Mouse (Mus musculus) liver, postnatal 0 days (tissue): Measurements from ENCODE around the gene Gdf3. TPM values are rescaled to one million over a fixed set of nuclear protein-coding genes. Genes with fewer than 3 reads are reported as not detected.

Source experiments
- ATAC-seq: fragments of 200-750 bp; cut with Nextera tagmentation; 2 replicates; pipeline ENCODE4 v1.8.0; 2017; ENCODE audit warnings: mild to moderate bottlenecking, moderate library complexity
- DNase-seq: peaks from one replicate; pipeline ENCODE4 v3.0.0-alpha.2; 2016
- H3K27ac ChIP-seq: fragments of 300-500 bp; sonication (generic); 2 replicates; pipeline ENCODE4 v1.5.1; 2014; ENCODE audit warnings: antibody characterized with exemption, moderate library complexity, mild to moderate bottlenecking, low read depth
- H3K27me3 ChIP-seq: fragments of 300-500 bp; sonication (generic); 2 replicates; pipeline ENCODE4 v1.6.1; 2014; ENCODE audit warnings: low read length, control low read depth, mixed read lengths; ENCODE audit not compliant: insufficient read depth
- H3K36me3 ChIP-seq: fragments of 300-500 bp; sonication (generic); replicated peaks from 2 replicates; pipeline ENCODE4 v1.6.1; 2014; ENCODE audit warnings: mild to moderate bottlenecking, control low read depth, low read length, moderate library complexity, mixed read lengths; ENCODE audit not compliant: insufficient read depth
- H3K4me1 ChIP-seq: fragments of 300-500 bp; sonication (generic); 2 replicates; pipeline ENCODE4 v1.6.1; 2014; ENCODE audit warnings: antibody characterized with exemption, mild to moderate bottlenecking, control low read depth; ENCODE audit not compliant: insufficient read depth
- H3K4me2 ChIP-seq: fragments of 300-500 bp; sonication (generic); 2 replicates; pipeline ENCODE4 v1.6.1; 2014; ENCODE audit warnings: low read depth, mild to moderate bottlenecking, low read length, moderate library complexity, mixed read lengths
- H3K4me3 ChIP-seq: fragments of 300-500 bp; sonication (generic); 2 replicates; pipeline ENCODE4 v1.5.1; 2014; ENCODE audit warnings: low read depth, low read length
- H3K9ac ChIP-seq: fragments of 300-500 bp; sonication (generic); replicated peaks from 2 replicates; pipeline ENCODE4 v1.6.1; 2014; ENCODE audit warnings: mild to moderate bottlenecking, moderate library complexity
- H3K9me3 ChIP-seq: fragments of 300-500 bp; sonication (generic); 2 replicates; pipeline ENCODE4 v1.6.1; 2016; ENCODE audit warnings: mild to moderate bottlenecking, control low read depth, low read length, mixed read lengths
- CTCF ChIP-seq: sonication (generic); IDR thresholded peaks from 2 replicates; pipeline ENCODE4 v1.5.1; 2016; ENCODE audit warnings: antibody characterized with exemption, low read depth
- EP300 ChIP-seq: IDR thresholded peaks from 2 replicates; pipeline ENCODE4 v1.6.1; 2016; ENCODE audit warnings: antibody characterized with exemption, low read depth, mild to moderate bottlenecking
- WGBS: fragments of 180-500 bp; shearing (Covaris S2); extraction: QIAGEN DNeasy Blood & Tissue Kit; methylation state at CpG from one replicate; pipeline ENCODE4 v1.1.7; 2014; ENCODE audit not compliant: insufficient replicate concordance; 5-methylcytosine and 5-hydroxymethylcytosine counted together
- polyA plus RNA-seq: library from polyadenylated mRNA; unstranded; fragments of >200 nt; fragmentation: Nextera tagmentation; extraction: Ambion mirVana; gene quantifications from 2 replicates; pipeline ENCODE4 v1.2.1, GENCODE M21; 2015

Gene Gdf3
- polyA plus RNA-seq, 1 experiment from 2014 or later = 1.0 TPM

DNA sequence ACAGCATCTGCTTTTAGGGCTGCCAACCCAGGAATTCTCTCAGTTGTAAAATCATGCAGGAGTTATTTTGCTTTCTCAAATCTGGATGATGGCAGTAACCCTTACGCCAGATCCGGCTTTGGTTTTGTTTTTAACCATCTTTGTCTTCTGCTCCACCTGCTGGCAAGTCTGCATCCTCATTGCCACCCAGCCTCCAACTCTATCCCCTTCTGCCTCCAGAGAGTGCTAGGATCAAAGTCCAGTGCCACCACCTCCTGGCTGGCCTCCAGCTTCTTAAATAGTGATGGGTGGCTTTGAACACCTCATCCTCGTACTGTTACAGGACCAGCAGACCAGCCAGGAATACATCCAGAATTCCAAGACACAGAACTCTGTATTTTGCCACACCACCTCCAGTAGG, 26.8 kb upstream of the Gdf3 start:
- no peaks in the 10 kb centered on the region for H3K27me3 ChIP-seq
- ATAC-seq (no peak), DNase-seq (peak; percentile 11)
- no peak overlapping the region for H3K4me2 ChIP-seq
- no peak for TF ChIP-seq EP300
- peak; percentile 28; the same call in 1 of the 2 replicates for TF ChIP-seq CTCF
- H3K4me3 ChIP-seq = no peak overlapping the region
- no peaks in the 10 kb centered on the region for H3K4me1 ChIP-seq
- H3K27ac ChIP-seq = no peak overlapping the region
- WGBS = 79% methylated on average over 3 of the region's 3 CpGs
- no peaks in the 10 kb centered on the region for H3K36me3 ChIP-seq
- H3K9ac ChIP-seq = no peak overlapping the region
- H3K9me3 ChIP-seq = no peaks in the 10 kb centered on the region

DNA sequence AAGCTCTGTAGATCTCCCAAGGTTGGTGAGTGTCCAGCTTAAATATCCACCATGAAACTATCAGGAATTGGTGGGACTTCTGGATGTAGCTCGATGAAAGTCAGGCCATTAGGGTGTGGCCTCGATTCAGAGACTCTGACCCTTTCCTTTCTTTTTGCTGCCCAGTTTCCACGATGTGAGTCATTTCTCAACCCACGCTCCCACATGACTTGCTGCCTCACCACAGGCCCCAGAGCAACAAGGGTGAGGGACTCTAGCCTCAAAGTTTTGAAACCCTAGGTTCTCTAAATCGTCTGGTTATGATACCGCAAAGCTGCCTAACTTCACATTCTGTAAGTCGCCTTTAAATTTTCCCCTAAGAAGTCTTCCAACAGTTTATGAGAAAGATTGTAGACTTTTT, 25.4 kb upstream of the Gdf3 start:
- H3K27me3 ChIP-seq = no peaks in the 10 kb centered on the region
- 52% methylated on average over 7 of the region's 7 CpGs for WGBS
- TF ChIP-seq CTCF (no peak), EP300 (no peak)
- no peaks in the 10 kb centered on the region for H3K9me3 ChIP-seq
- no peaks in the 10 kb centered on the region for H3K4me1 ChIP-seq
- DNase-seq = peak; percentile 36
- ATAC-seq = peak; percentile 29; the same call in 1 of the 2 replicates
- no peak overlapping the region for H3K4me3 ChIP-seq
- no peak overlapping the region for H3K4me2 ChIP-seq
- H3K36me3 ChIP-seq = no peaks in the 10 kb centered on the region
- no peak overlapping the region for H3K9ac ChIP-seq
- H3K27ac ChIP-seq = no peak overlapping the region

DNA sequence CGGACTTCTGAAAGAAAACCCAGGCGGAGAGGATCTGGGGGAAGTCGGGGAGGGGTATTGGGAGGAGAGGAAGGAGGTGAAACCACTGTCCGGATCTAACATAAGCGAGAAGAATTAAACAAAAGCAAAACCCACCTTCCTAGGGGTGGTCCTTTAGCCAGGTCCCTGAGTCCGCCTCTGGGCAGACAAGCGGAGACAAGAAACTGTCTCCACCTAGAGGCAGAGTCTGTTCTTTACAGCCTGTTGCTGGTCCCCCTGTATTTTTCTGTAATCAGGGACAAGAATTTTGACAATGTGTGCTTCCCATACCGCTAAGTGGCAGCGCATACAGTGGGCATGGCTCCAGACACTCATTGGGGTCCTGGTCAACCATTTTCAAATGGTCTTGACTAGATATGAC, 23.5 kb upstream of the Gdf3 start:
- TF ChIP-seq EP300 (no peak), CTCF (peak; percentile 71)
- Histone ChIP-seq H3K9me3 (no peaks in the 10 kb centered on the region), H3K4me3 (no peak overlapping the region), H3K4me2 (no peak overlapping the region), H3K27ac (no peak overlapping the region), H3K27me3 (no peaks in the 10 kb centered on the region), H3K36me3 (no peaks in the 10 kb centered on the region), H3K9ac (no peak overlapping the region), H3K4me1 (no peaks in the 10 kb centered on the region)
- peak; percentile 51 for ATAC-seq
- 30% methylated on average over 9 of the region's 9 CpGs for WGBS
- peak; percentile 17 for DNase-seq

DNA sequence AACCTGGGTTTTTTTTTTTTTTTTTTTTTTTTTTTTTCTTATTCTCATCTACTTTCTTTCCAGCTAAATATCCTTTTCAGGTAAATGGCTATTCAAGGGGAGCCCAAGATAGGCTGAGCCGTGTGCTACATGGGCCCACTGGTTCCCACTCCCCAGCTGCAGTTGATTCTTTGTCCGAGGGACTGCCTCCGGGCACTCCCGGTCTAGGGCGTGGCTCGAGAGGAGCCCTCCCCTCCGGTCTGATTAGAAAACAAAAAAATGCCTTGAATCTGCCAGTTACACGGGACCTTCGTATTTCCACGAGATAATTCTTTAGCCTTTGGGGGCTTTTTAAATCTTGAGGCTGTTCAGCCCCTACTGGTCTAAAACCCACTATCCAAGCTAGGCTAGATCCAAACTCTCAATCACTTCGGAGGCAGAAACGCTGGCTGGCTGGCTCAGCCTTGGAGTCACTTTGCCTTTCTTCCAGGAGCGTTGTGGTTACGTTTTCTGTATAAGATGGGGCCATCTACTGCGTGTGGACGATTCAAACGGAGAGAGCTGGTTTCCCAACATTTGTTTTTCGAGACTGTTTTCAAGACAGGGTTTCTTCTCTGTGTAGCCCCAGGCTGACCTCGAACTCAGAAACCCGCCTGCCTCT, 17.7 kb upstream of the Gdf3 start:
- peak; percentile 11 for DNase-seq
- Histone ChIP-seq H3K9me3 (no peaks in the 10 kb centered on the region), H3K27me3 (no peaks in the 10 kb centered on the region), H3K9ac (peak overlapping the region; percentile 34; the same call in 1 of the 2 replicates), H3K4me2 (peak overlapping the region; percentile 65), H3K27ac (no peak overlapping the region), H3K36me3 (no peaks in the 10 kb centered on the region), H3K4me3 (peak overlapping the region; percentile 29), H3K4me1 (no peaks in the 10 kb centered on the region)
- TF ChIP-seq CTCF = no peak
- no peak for TF ChIP-seq EP300
- 22% methylated on average over 20 of the region's 20 CpGs for WGBS
- no peak for ATAC-seq

DNA sequence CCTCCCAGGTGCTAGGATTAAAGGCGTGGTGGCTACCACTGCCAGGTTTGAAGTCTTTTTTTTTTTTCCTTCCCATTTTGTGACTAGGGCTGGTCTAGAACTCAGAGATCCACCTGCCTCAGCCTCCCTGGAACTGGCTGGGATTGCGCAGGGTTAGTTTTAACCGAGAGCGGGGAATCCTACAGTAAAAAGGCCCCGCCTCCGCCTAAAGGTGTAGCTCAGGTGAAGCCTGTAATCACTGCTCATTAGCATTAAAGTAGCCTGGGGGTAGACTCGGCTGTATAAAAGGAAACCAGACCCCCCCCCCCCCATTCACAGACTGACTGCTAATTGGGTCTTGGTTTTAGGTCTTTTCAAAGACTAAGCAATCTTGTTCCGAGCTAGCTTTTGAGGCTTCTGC, 16.2 kb upstream of the Gdf3 start, which contains the start of gene Dppa3:
Gene Dppa3 (plus strand): TSS at position 301 of the 400 bp plus-strand sequence.
- 91% methylated on average over 8 of the region's 8 CpGs for WGBS
- Histone ChIP-seq H3K36me3 (no peaks in the 10 kb centered on the region), H3K4me1 (0 out of 2 replicates have a peak, but pooled peaks cover 2% of the 10 kb centered on the region), H3K27ac (no peak within 1 kb of the TSS), H3K4me3 (peak within 1 kb of the TSS; percentile 29; the same call in 1 of the 2 replicates), H3K27me3 (no peaks in the 10 kb centered on the region), H3K9ac (no peak within 1 kb of the TSS; the same call in 1 of the 2 replicates), H3K9me3 (no peaks in the 10 kb centered on the region), H3K4me2 (peak within 1 kb of the TSS; percentile 65)
- ATAC-seq (no peak), DNase-seq (no peak)
- TF ChIP-seq CTCF = no peak
- no peak for TF ChIP-seq EP300

DNA sequence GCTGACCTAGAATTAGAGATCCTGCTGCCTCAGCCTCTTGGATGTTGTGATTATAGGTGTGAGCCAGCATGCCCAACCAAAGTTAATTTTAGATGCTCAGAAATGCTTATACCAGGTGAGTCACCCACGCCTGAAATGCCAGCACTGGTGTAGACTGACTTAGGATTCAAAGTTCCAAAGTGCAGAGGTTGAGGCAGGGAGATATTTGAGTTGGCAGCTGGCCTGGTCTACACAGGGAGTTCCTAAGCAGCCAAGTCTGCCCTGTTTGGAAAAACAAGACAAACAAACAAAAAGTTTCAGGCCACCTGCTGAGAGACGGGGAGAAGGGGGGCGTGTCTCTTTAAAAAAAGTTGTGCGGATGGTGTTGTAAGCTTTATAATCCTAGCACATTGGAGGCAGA, 15.3 kb upstream of the Gdf3 start:
- H3K4me3 ChIP-seq = no peak overlapping the region
- H3K4me2 ChIP-seq = no peak overlapping the region
- H3K36me3 ChIP-seq = no peaks in the 10 kb centered on the region
- no peak for TF ChIP-seq EP300
- TF ChIP-seq CTCF = no peak
- H3K9me3 ChIP-seq = no peaks in the 10 kb centered on the region
- 0 out of 2 replicates have a peak, but pooled peaks cover 2% of the 10 kb centered on the region for H3K4me1 ChIP-seq
- ATAC-seq (peak; percentile 89), DNase-seq (peak; percentile 64)
- H3K27me3 ChIP-seq = no peaks in the 10 kb centered on the region
- H3K9ac ChIP-seq = no peak overlapping the region
- 59% methylated on average over 4 of the region's 4 CpGs for WGBS
- no peak overlapping the region; the same call in 1 of the 2 replicates for H3K27ac ChIP-seq
